In genomic region chr9:67160785-67161455, GRCm38 (mm10) we compare ENCODE assay signal across 22 mouse cellular contexts.
DNase-seq lines count a peak whose midpoint lies in the region; ATAC-seq and TF ChIP-seq lines count a peak whose summit lies in the region.
"Had no signal": no experiment of that assay in that cellular context is flagged by ENCODE, and none has a peak within 500 bp of the region (broad histone marks: within the 10 kb centered on the region; RNA-seq: fewer than 3 reads in every experiment).

No protein-coding gene starts in this region.

- peak; percentile 50 for DNase-seq in retina, postnatal 1 day
- DNase-seq in retina, embryonic 14.5 days (ENCODE audit: low spot score) = no peak
- DNase-seq in heart, embryonic 10.5 days (ENCODE audit: low spot score) = no peak
- peak; percentile 77 for DNase-seq in heart, postnatal 0 days (ENCODE audit: low spot score)
- DNase-seq in layer of hippocampus, postnatal 10 days (ENCODE audit: low spot score in 2 of 2) = no peak
- no peak for DNase-seq in liver
- DNase-seq in right cerebral cortex, postnatal 14 days = no peak
- no peak for DNase-seq in layer of hippocampus, postnatal 25 days (ENCODE audit: extremely low spot score in 1 of 2, low spot score in 1 of 2)
- DNase-seq: cerebellum, adult 18-20 months; cerebellum, postnatal 25 days; kidney, adult 2 months; kidney, postnatal 10 days; lung, postnatal 10 days; thymus, adult 2 months had no signal

- no peaks in the 10 kb centered on the region for H3K36me3 ChIP-seq in heart, embryonic 10.5 days
- no peaks in the 10 kb centered on the region for H3K36me3 ChIP-seq in heart, postnatal 0 days (replicated peaks; ENCODE audit: control insufficient read depth, insufficient read depth, low read length)
- H3K36me3 ChIP-seq: embryonic facial prominence, embryonic 15.5 days; hindbrain, embryonic 13.5 days; limb, embryonic 13.5 days; liver, embryonic 15.5 days; midbrain, embryonic 12.5 days; neural tube, embryonic 13.5 days had no signal

- 46% methylated on average over 3 of the region's 3 CpGs for WGBS in heart, embryonic 10.5 days
- WGBS in heart, postnatal 0 days = 32% methylated on average over 3 of the region's 3 CpGs

- no peaks in the 10 kb centered on the region for H3K27me3 ChIP-seq in heart, embryonic 10.5 days (ENCODE audit: insufficient read depth, poor library complexity, severe bottlenecking)
- H3K27me3 ChIP-seq in heart, postnatal 0 days (ENCODE audit: control insufficient read depth, insufficient read depth, low read length) = no peaks in the 10 kb centered on the region
- H3K27me3 ChIP-seq: embryonic facial prominence, embryonic 15.5 days; hindbrain, embryonic 13.5 days; limb, embryonic 13.5 days; liver, embryonic 15.5 days; midbrain, embryonic 12.5 days; neural tube, embryonic 13.5 days had no signal

- no peak overlapping the region for H3K4me2 ChIP-seq in heart, postnatal 0 days (ENCODE audit: low read depth, low read length)
- H3K4me2 ChIP-seq: embryonic facial prominence, embryonic 15.5 days; hindbrain, embryonic 13.5 days; limb, embryonic 13.5 days; liver, embryonic 15.5 days; midbrain, embryonic 12.5 days; neural tube, embryonic 13.5 days had no signal

- no peaks in the 10 kb centered on the region for H3K9me3 ChIP-seq in heart, embryonic 10.5 days
- no peaks in the 10 kb centered on the region for H3K9me3 ChIP-seq in heart, postnatal 0 days (replicated peaks; ENCODE audit: control insufficient read depth, low read length)
- H3K9me3 ChIP-seq: embryonic facial prominence, embryonic 15.5 days; hindbrain, embryonic 13.5 days; limb, embryonic 13.5 days; liver, embryonic 15.5 days; midbrain, embryonic 12.5 days; neural tube, embryonic 13.5 days had no signal

- peak; percentile 87 for TF ChIP-seq EP300 in heart, postnatal 0 days (IDR thresholded peaks at IDR 0.05; ENCODE audit: low read depth)

- peak overlapping the region; percentile 82 for H3K27ac ChIP-seq in heart, embryonic 10.5 days
- peak overlapping the region; percentile 96 for H3K27ac ChIP-seq in heart, postnatal 0 days (ENCODE audit: low read depth)
- H3K27ac ChIP-seq: embryonic facial prominence, embryonic 15.5 days; hindbrain, embryonic 13.5 days; limb, embryonic 13.5 days; liver, embryonic 15.5 days; midbrain, embryonic 12.5 days; neural tube, embryonic 13.5 days had no signal

- peak; percentile 66 for ATAC-seq in heart, postnatal 0 days (ENCODE audit: insufficient read depth, low read depth)
- ATAC-seq: forebrain, embryonic 16.5 days; inflammation-experienced regulatory T-cells, adult 6 months had no signal

- H3K9ac ChIP-seq in heart, postnatal 0 days (replicated peaks; ENCODE audit: low read depth, low read length) = 0 out of 2 replicates have a peak overlapping the region, but pooled peaks have one; percentile 11
- H3K9ac ChIP-seq: embryonic facial prominence, embryonic 15.5 days; hindbrain, embryonic 13.5 days; limb, embryonic 13.5 days; liver, embryonic 15.5 days; midbrain, embryonic 12.5 days; neural tube, embryonic 13.5 days had no signal

- H3K4me3 ChIP-seq in heart, embryonic 10.5 days = no peak overlapping the region
- no peak overlapping the region for H3K4me3 ChIP-seq in heart, postnatal 0 days (ENCODE audit: low read depth, low read length)
- H3K4me3 ChIP-seq: embryonic facial prominence, embryonic 15.5 days; hindbrain, embryonic 13.5 days; limb, embryonic 13.5 days; liver, embryonic 15.5 days; midbrain, embryonic 12.5 days; neural tube, embryonic 13.5 days had no signal

- TF ChIP-seq CTCF in heart, postnatal 0 days (IDR thresholded peaks at IDR 0.05; ENCODE audit: low read depth) = no peak

- peaks cover 53% of the 10 kb centered on the region for H3K4me1 ChIP-seq in heart, embryonic 10.5 days
- H3K4me1 ChIP-seq in heart, postnatal 0 days (ENCODE audit: control insufficient read depth, insufficient read depth) = peaks cover 31% of the 10 kb centered on the region
- H3K4me1 ChIP-seq: hindbrain, embryonic 13.5 days; limb, embryonic 13.5 days; midbrain, embryonic 12.5 days; neural tube, embryonic 13.5 days had no signal

Comparison
In these comparisons a context has a peak if more than half of its experiments do, and no peak if none do; other contexts are left out.
1. DNase-seq: peak in retina, postnatal 1 day (single experiment) and heart, postnatal 0 days (single experiment); none in retina, embryonic 14.5 days (single experiment), heart, embryonic 10.5 days (single experiment), layer of hippocampus, postnatal 10 days (0 of 2), liver (single experiment), right cerebral cortex, postnatal 14 days (single experiment) and layer of hippocampus, postnatal 25 days (0 of 2).